Mouse (Mus musculus): ENCODE measurements around the gene Ano1.

The Ano1 gene

DNA sequence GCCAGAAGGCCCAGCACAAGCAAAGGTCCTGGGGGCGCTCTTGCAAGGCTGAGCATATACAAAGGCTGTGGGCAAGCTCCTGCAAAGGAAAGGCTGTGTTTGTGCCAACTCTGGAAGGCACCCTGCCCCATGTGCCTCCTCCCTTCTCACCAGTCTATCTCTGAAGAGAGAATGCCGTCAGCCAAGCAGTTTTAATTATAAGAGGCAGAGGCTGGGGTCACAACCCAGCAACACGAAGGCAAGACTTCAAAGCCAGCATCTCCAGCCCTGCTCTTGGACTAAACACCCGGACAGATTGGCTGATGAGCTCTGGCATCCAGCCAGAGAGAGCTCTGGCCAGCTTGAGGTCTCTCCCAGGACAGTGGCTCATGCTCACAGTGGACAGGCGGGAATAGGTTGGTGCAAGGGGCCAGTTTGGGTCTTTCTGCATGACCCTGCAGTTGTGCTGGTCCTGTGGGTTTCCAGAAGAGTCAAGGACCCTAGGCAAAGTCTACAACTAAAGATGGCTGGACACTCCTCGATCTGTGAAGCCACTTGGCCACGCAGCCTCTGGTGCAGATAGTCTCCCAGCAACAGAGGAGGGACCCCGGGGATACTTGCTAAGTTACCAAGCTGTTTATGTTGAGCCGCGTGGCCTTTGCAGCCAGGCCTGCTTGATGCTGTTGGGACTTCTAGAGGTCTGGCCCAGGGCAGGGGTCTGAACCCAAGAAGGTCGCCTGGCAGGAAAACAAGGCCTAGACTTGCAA is 12.9 kb upstream of the Ano1 start:
- peak; percentile 69 for DNase-seq

- no peak for DNase-seq
Measured at GRCm38 (mm10) chr7:144764013-144764412, 12.2 kb upstream of the Ano1 start.

- DNase-seq = no peak
Measured at GRCm38 (mm10) chr7:144762496-144763235, 10.9 kb upstream of the Ano1 start.

DNA sequence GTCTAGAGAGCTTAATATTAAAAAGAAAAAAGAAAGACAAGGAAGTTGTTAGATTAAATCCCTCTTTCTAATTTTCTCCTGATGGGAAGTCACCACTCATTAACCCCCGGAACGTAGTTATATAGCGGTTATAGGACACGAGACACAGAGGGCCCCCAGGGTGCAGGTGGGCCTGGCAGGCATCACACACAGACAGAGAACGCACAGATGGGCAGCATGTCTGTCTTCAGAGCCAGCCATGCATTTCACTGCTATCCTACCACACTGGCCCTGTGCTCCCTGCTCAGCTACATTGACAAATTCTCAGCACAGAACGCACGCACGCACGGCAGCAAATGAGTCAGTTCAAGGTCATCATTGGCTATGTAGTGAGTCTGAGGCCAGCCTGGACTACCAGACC is 8.5 kb upstream of the Ano1 start:
- DNase-seq = no peak

DNA sequence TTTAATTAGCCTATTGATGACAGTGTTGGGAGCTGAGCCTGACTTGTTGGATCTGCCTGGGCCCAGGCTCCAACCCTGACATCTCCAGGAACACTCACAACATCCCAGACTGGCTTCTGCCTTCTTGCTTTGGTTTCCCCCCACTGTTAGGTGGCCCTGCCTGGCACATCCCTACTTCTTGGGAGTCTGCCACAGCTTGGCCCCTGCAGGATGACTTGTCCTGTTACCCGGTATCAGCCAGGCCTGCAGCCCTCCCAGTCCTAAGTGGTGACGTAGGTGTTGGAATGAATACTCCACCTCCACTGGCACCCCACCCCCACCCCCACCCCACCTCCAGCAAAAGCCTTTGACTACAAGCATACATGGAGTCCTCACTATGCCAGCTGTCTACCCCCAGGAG is 7.7 kb upstream of the Ano1 start:
- no peak for DNase-seq

- DNase-seq = no peak
Measured at GRCm38 (mm10) chr7:144755511-144756378, 4.0 kb upstream of the Ano1 start.

GRCm38 (mm10) chr7:144754722-144755121 is 2.9 kb upstream of the Ano1 start:
- no peak for DNase-seq

- no peak for DNase-seq
Measured at GRCm38 (mm10) chr7:144753657-144754031, 1.9 kb upstream of the Ano1 start.

- no peak for DNase-seq
Measured at GRCm38 (mm10) chr7:144752919-144753656, 1.3 kb upstream of the Ano1 start.

- no peak for DNase-seq
Measured at GRCm38 (mm10) chr7:144747756-144748155, 4.0 kb downstream of the Ano1 start.

DNA sequence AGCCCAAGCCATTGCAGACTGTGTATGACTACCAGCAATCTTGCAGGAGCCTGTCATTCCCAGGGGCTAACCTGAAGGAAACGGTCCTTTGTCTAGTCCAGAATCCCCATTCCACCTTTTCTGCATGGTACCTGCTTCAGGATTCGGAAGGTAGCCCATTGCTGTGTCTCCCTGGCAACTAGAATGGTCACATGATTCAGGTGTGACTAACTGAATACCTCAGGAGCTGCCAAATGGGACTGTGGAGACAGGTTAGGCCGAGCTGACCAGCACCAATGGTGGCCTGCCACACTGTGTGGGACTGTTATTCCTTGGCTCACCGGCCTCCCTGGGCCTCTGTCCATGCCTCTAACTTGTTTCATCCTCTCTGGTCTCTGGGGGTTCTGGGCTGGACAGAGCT is 5.3 kb downstream of the Ano1 start:
- no peak for DNase-seq

DNA sequence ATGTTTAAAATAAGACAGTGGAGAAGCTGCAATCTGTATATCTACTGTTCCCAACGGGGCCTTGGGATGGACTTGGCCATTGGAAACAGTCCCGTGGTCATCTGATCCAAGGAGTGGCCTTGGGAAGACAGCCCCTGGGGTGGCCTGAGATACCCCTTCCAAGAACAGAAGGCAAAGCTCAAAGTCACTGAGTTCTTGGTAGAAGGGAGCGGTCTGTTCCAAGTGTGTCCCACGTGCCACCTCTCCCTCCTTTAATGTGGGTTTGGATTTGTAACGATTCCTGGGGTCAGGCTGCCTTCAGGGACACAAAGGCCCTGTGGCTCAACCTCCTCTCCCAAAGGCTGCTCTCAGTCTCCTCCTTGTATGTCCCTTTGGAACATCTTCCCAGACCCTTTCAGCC is 7.9 kb downstream of the Ano1 start:
- no peak for DNase-seq

- no peak for DNase-seq
Measured at GRCm38 (mm10) chr7:144740643-144741042, 11.1 kb downstream of the Ano1 start.

DNA sequence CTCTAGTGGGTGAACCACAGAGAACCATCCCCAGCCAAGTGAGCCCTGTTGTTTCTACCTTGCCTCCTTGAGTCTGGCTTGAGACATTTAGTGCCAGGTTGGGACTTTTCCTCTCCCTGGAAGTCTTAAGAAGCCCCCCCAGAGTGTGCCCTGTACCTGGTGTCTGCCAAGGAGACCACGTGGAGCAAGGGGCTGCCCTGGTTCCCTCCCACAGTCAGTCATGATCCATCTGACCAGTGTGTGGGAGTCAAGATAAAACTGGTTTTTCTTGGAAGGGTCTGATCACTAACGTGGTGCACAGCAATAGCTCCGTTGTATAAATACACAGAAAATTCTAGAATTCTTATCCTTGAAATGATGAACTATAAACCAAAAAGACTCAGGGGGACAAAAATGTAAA is 12.0 kb downstream of the Ano1 start:
- DNase-seq = no peak

- DNase-seq = no peak
Measured at GRCm38 (mm10) chr7:144738357-144738798, 13.4 kb downstream of the Ano1 start.

DNA sequence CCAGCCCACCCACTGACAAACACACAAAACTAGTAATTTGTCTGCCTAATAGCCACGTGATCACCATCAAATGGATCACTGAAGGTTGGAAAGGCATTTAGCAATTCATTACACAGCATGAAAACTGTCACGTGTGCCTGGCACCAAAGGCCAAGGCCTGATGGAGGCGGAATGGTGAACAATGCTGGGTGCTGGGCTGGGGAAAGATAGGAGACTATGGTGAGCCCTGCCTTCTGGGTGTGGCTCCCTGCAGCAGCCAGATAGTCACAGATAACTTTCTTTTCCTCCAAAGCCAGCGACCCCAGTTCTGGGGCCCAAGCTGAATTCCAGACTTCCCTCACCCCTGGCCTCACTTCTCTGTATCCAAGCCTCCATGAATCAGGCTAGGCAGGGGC is 19.9 kb downstream of the Ano1 start:
- DNase-seq = no peak

- no peak for DNase-seq
Measured at GRCm38 (mm10) chr7:144731182-144731896, 20.4 kb downstream of the Ano1 start.

- DNase-seq = no peak
Measured at GRCm38 (mm10) chr7:144724283-144724682, 27.5 kb downstream of the Ano1 start.

GRCm38 (mm10) chr7:144719956-144720355 is 31.8 kb downstream of the Ano1 start:
- DNase-seq = no peak

DNA sequence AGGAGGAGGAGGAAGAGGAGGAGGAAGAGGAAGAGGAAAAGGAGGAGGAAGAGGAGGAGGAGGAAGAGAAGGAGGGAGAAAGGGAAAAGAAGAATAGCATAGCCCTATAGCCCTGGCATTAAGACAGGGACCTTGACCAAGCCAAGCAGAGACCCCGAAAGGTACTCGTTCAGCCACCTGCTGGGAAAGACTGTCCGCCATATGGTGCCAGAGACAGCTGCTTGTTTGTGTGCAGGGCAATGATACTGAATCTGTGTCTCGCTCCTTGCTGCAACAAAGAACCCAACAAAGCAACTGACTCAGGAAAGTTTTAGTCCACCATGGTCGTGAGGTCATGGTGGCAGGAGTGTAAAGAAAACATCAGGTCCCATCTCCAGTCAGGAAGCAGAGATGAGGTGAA is 34.0 kb downstream of the Ano1 start:
- no peak for DNase-seq

GRCm38 (mm10) chr7:144697870-144698269 is 53.9 kb downstream of the Ano1 start:
- no peak for DNase-seq
